Mouse (Mus musculus) testis, adult 2 months (tissue): ENCODE measurements around the gene Flrt1.

ENCODE experiments used
- CTCF ChIP-seq: fragments of 200-500 bp; IDR thresholded peaks from 2 replicates; pipeline ENCODE4 v1.5.1; 2012; ENCODE audit warnings: low read depth, mild to moderate bottlenecking, inconsistent platforms, low read length, moderate library complexity; ENCODE audit not compliant: control insufficient read depth, insufficient read depth, insufficient replicate concordance
- POLR2A ChIP-seq: fragments of 200-500 bp; IDR thresholded peaks from 2 replicates; pipeline ENCODE4 v1.6.1; 2012; ENCODE audit warnings: low read depth, mild to moderate bottlenecking, inconsistent platforms, low read length, moderate library complexity; ENCODE audit not compliant: control insufficient read depth

DNA sequence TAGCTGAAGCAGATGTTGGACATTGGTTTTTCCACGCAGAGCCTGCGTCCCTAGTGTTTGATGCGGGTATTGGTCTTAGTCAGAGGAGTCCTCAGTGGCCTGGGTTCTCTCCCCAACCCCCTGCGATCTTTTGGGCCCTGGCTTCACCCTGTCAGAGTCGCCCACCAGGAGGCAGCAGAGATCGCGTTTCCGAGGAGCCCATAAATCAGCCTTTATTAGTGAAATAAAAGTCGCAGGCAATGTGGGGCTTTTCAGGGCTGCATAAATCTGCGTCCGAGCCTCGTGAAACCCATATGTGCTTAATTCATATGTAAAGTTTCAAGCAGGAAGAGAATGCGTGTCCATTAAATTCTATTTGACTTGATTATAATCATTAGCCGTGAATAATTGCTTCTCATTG, 37.4 kb downstream of the Flrt1 start:
- TF ChIP-seq POLR2A, result no peak
- TF ChIP-seq CTCF, result peak; percentile 42
